Mouse (Mus musculus): ENCODE measurements around the gene Bcdin3d. TPM values are rescaled to one million over a fixed set of nuclear protein-coding genes. Genes with fewer than 3 reads are reported as not detected.
A peak's percentile ranks its signal among the peaks of the same experiment; 100 is the strongest.
"Not testable (repeated sequence)": the region's sequence is repeated elsewhere in the genome, so short reads cannot be mapped to it uniquely, and the experiment has no call there.

Bcdin3d gene
- polyA plus RNA-seq, 1 experiment, result 11.6 TPM

- peaks cover 13% of the 10 kb centered on the region for H3K4me1 ChIP-seq (ENCODE audit: control insufficient read depth, insufficient read depth, low read length)
- DNase-seq, result peak; percentile 65 to 69
- H3K27me3 ChIP-seq (ENCODE audit: control insufficient read depth, insufficient read depth, low read length), result no peaks in the 10 kb centered on the region
- H3K27ac ChIP-seq (ENCODE audit: insufficient read depth, low read length), result peak overlapping the region; percentile 0; the same call in 1 of the 2 replicates
- WGBS, result under 1% methylated on average over 38 of the region's 43 CpGs
- peak overlapping the region; percentile 85 for H3K4me3 ChIP-seq (replicated peaks; ENCODE audit: insufficient read depth, low read depth, low read length)
- TF ChIP-seq CTCF (IDR thresholded peaks at IDR 0.05; ENCODE audit: borderline replicate concordance, insufficient read depth, low read depth, low read length) (no peak), POLR2A (IDR thresholded peaks at IDR 0.05; ENCODE audit: borderline replicate concordance, insufficient read depth, low read length) (no peak)
These were observed 17.4 kb downstream of the Bcdin3d start for GRCm38 (mm10) chr15:99456963-99457605.

GRCm38 (mm10) chr15:99456338-99456962, 18.1 kb downstream of the Bcdin3d start:
- Histone ChIP-seq H3K4me3 (replicated peaks; ENCODE audit: insufficient read depth, low read depth, low read length) (peak overlapping the region; percentile 85), H3K4me1 (ENCODE audit: control insufficient read depth, insufficient read depth, low read length) (peaks cover 13% of the 10 kb centered on the region), H3K27ac (ENCODE audit: insufficient read depth, low read length) (peak overlapping the region; percentile 0; the same call in 1 of the 2 replicates), H3K27me3 (ENCODE audit: control insufficient read depth, insufficient read depth, low read length) (no peaks in the 10 kb centered on the region)
- WGBS, result 27% methylated on average over 7 of the region's 7 CpGs
- TF ChIP-seq CTCF (IDR thresholded peaks at IDR 0.05; ENCODE audit: borderline replicate concordance, insufficient read depth, low read depth, low read length) (no peak), POLR2A (IDR thresholded peaks at IDR 0.05; ENCODE audit: borderline replicate concordance, insufficient read depth, low read length) (no peak)
- DNase-seq, result no peak

GRCm38 (mm10) chr15:99455415-99455814, 19.1 kb downstream of the Bcdin3d start:
- Histone ChIP-seq H3K4me1 (ENCODE audit: control insufficient read depth, insufficient read depth, low read length) (peaks cover 13% of the 10 kb centered on the region), H3K27me3 (ENCODE audit: control insufficient read depth, insufficient read depth, low read length) (no peaks in the 10 kb centered on the region), H3K27ac (ENCODE audit: insufficient read depth, low read length) (no peak overlapping the region), H3K4me3 (replicated peaks; ENCODE audit: insufficient read depth, low read depth, low read length) (no peak overlapping the region)
- WGBS, result 56% methylated on average over 3 of the region's 3 CpGs
- DNase-seq, result no peak
- TF ChIP-seq POLR2A (IDR thresholded peaks at IDR 0.05; ENCODE audit: borderline replicate concordance, insufficient read depth, low read length) (no peak), CTCF (IDR thresholded peaks at IDR 0.05; ENCODE audit: borderline replicate concordance, insufficient read depth, low read depth, low read length) (no peak)

- Histone ChIP-seq H3K27me3 (ENCODE audit: control insufficient read depth, insufficient read depth, low read length) (no peaks in the 10 kb centered on the region), H3K27ac (ENCODE audit: insufficient read depth, low read length) (no peak overlapping the region), H3K4me1 (ENCODE audit: control insufficient read depth, insufficient read depth, low read length) (peaks cover 16% of the 10 kb centered on the region), H3K4me3 (replicated peaks; ENCODE audit: insufficient read depth, low read depth, low read length) (no peak overlapping the region)
- DNase-seq, result no peak
- no peak for TF ChIP-seq POLR2A (IDR thresholded peaks at IDR 0.05; ENCODE audit: borderline replicate concordance, insufficient read depth, low read length)
- no peak for TF ChIP-seq CTCF (IDR thresholded peaks at IDR 0.05; ENCODE audit: borderline replicate concordance, insufficient read depth, low read depth, low read length)
- 77% methylated on average over 7 of the region's 7 CpGs for WGBS
These were observed 19.8 kb downstream of the Bcdin3d start for GRCm38 (mm10) chr15:99454585-99455279.

GRCm38 (mm10) chr15:99453153-99453900, 21.2 kb downstream of the Bcdin3d start:
- no peak overlapping the region for H3K27ac ChIP-seq (ENCODE audit: insufficient read depth, low read length)
- 78% methylated on average over 11 of the region's 11 CpGs for WGBS
- no peak for DNase-seq
- H3K27me3 ChIP-seq (ENCODE audit: control insufficient read depth, insufficient read depth, low read length), result no peaks in the 10 kb centered on the region
- TF ChIP-seq POLR2A (IDR thresholded peaks at IDR 0.05; ENCODE audit: borderline replicate concordance, insufficient read depth, low read length), result no peak
- no peak for TF ChIP-seq CTCF (IDR thresholded peaks at IDR 0.05; ENCODE audit: borderline replicate concordance, insufficient read depth, low read depth, low read length)
- H3K4me1 ChIP-seq (ENCODE audit: control insufficient read depth, insufficient read depth, low read length), result peaks cover 27% of the 10 kb centered on the region
- H3K4me3 ChIP-seq (replicated peaks; ENCODE audit: insufficient read depth, low read depth, low read length), result no peak overlapping the region

GRCm38 (mm10) chr15:99449751-99450280, 24.7 kb downstream of the Bcdin3d start:
- no peak for DNase-seq
- 50% methylated on average over 8 of the region's 8 CpGs for WGBS
- no peak for TF ChIP-seq CTCF (IDR thresholded peaks at IDR 0.05; ENCODE audit: borderline replicate concordance, insufficient read depth, low read depth, low read length)
- no peak for TF ChIP-seq POLR2A (IDR thresholded peaks at IDR 0.05; ENCODE audit: borderline replicate concordance, insufficient read depth, low read length)
- Histone ChIP-seq H3K27me3 (ENCODE audit: control insufficient read depth, insufficient read depth, low read length) (no peaks in the 10 kb centered on the region), H3K27ac (ENCODE audit: insufficient read depth, low read length) (peak overlapping the region; percentile 29), H3K4me1 (ENCODE audit: control insufficient read depth, insufficient read depth, low read length) (peaks cover 18% of the 10 kb centered on the region), H3K4me3 (replicated peaks; ENCODE audit: insufficient read depth, low read depth, low read length) (no peak overlapping the region)

GRCm38 (mm10) chr15:99449131-99449750, 25.3 kb downstream of the Bcdin3d start:
- no peak overlapping the region for H3K4me3 ChIP-seq (replicated peaks; ENCODE audit: insufficient read depth, low read depth, low read length)
- no peak for TF ChIP-seq POLR2A (IDR thresholded peaks at IDR 0.05; ENCODE audit: borderline replicate concordance, insufficient read depth, low read length)
- TF ChIP-seq CTCF (IDR thresholded peaks at IDR 0.05; ENCODE audit: borderline replicate concordance, insufficient read depth, low read depth, low read length), result no peak
- H3K4me1 ChIP-seq (ENCODE audit: control insufficient read depth, insufficient read depth, low read length), result peaks cover 18% of the 10 kb centered on the region
- no peaks in the 10 kb centered on the region for H3K27me3 ChIP-seq (ENCODE audit: control insufficient read depth, insufficient read depth, low read length)
- DNase-seq, result peak; percentile 71 to 77
- WGBS, result 3% methylated on average over 9 of the region's 9 CpGs
- H3K27ac ChIP-seq (ENCODE audit: insufficient read depth, low read length), result peak overlapping the region; percentile 29

- H3K27me3 ChIP-seq (ENCODE audit: control insufficient read depth, insufficient read depth, low read length); H3K4me3 ChIP-seq (replicated peaks; ENCODE audit: insufficient read depth, low read depth, low read length); DNase-seq; H3K27ac ChIP-seq (ENCODE audit: insufficient read depth, low read length): not testable (repeated sequence)
- peaks cover 19% of the 10 kb centered on the region for H3K4me1 ChIP-seq (ENCODE audit: control insufficient read depth, insufficient read depth, low read length)
- 92% methylated on average over 10 of the region's 10 CpGs for WGBS
These were observed 28.4 kb downstream of the Bcdin3d start for GRCm38 (mm10) chr15:99446136-99446535.
